Mouse (Mus musculus): ENCODE data around the gene Rab3gap2.
A peak's percentile ranks its signal among the peaks of the same experiment; 100 is the strongest.

Gene Rab3gap2

DNA sequence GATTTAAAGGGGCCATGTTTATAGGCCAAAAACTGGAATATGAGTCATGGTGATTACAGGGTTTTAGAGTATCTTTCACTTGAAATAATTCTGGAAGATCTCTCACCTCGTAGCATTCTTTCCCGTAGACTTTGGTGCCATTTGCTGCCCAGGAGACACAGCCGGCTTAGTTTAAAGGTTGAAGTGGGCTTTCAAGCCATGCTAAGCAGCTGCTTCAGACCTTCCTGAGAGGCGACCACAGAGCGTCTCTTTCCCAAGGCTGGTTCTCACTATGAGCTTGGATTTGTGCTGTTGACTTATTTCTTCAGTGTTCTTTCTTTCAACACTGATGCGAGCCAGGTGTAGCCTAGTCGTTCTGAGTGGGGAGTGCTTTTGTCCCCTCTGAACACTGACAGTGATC lies 23.8 kb downstream of the Rab3gap2 start:
- DNase-seq: no peak

DNA sequence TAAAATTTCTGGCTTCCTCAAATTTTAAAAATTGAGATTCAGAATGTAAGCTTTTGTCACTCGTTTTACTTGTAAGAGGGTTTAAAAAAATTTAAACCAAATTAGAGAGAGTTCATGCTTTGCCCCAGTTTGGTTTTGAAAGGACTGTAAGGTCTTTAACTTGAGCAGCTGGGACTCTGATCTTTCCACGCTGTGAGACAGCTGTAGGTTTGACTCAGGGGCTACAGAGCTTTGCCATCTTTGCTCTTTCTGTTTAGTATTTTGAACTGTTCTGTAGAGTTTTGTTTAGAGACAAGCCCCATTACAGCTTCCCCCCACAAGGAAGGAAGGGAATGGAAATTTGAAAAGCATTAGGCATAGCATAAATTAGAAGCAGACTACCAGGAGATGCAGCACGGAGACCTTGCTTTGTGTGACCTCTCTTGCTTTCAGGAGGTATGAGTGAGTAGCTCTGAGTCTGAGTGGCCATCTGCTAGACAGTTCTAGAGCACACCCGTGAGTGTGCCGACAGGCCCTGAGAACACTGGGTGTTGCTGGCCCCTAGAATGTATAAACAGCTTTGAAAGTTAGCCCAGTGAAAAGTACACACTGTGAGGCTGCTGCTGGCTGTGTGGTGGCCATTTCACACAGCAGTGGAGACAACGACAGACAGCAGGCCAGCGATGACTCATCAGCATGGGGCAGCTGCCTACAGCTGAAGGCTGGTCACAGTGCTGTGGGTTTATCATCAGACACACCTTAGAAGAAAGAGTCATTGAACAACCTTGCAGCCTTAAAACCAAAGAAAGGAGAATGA lies 25.7 kb downstream of the Rab3gap2 start:
- no peak for DNase-seq

GRCm38 (mm10) chr1:185235837-185236236 lies 31.9 kb downstream of the Rab3gap2 start:
- no peak for DNase-seq

DNA sequence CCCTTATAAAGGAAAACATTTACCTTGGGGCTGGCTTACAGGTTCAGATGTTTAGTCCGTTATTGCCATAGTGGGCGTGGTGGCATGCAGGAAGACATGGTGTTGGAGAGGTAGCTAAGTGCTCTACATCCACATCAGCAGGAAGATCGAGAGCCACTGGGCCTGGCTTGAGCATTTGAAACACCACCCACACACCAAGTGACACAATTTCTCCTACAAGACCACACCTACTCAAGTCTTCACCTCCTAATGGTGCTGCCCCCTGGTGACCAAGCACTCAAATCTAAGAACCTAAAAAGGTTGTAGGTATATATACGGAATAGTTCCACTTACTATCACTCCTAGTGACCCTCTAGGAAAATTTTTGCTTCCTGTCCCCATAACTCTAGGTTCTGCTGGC lies 32.6 kb downstream of the Rab3gap2 start:
- no peak for DNase-seq

GRCm38 (mm10) chr1:185243013-185243412 lies 39.1 kb downstream of the Rab3gap2 start:
- no peak for DNase-seq

DNA sequence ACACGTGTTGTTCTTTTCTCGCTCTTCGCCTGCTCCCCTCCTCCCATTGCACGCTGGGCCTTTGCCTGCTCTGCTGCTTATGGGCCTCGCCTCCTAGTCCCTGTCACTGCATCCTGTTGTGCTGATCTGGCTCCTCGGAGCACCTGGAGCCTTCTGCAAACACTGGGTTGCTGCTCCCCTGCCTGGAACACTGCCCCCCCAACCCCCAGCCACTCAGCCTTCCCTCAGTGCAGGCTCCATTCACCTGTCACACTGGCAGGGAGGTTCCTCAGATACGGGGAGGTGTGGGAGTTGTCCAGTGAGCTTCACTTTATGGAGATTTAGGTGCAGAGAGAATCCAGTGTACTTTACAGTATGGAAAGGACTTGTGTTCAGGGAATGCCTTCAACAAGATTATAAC lies 41.5 kb downstream of the Rab3gap2 start:
- no peak for DNase-seq

GRCm38 (mm10) chr1:185247429-185248085 lies 43.6 kb downstream of the Rab3gap2 start:
- no peak for DNase-seq

- DNase-seq: peak in 1 of 2 experiments; percentile 17
Observed at GRCm38 (mm10) chr1:185248728-185249127, 44.8 kb downstream of the Rab3gap2 start.

DNA sequence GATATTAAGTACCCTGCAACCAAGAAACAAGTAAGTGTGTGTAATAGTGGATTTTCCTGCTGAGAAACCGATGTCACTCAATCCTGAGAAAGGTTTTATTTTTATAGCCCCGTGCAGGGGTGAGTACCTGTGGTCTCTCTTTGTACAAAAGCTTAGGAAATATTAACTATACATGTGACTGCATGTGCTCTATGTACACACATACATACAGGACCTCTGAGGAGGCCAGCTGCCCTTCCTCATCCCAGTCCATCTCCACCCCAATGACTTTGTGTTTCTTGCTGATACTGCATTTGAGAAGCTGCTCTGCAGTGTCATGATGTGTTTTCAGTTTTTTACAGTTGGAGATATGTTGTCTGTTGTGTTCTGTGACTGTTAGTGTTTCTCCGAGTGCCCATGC lies 48.4 kb downstream of the Rab3gap2 start:
- no peak for DNase-seq

DNA sequence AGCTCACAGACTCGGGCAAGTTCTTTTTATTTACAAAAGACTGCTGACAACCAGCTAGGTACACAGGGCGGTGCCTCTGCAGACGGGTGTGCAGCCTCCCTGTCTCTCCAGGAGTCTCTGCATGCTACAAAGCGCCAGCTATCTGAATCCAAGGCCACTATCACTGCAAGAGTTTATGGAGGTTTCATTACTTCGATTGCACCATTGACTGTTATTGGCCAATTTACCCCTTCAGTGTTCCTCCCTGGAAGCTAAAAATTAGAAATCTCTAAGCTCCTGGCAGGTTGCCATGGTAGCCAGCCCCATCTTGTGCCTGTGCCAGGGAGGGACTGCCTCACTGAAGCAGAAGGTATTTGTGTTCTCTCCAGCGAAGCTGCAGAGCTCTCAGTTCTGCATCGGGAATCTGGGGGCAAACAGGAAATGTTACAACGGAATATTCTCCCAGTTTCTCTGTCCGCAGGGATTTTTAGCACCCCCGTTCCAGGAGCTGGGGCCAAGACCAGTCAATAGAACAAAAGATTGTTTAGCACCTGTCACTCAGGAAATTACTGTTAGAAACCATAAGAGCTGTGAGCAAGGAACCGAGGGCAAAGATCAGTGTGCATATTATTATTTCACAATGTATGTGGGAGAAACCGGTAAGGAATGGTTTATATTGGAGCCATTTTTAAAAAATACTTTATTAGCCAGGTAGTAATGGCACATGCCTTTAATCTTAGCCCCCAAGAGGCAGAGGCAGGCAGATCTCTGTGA lies 49.4 kb downstream of the Rab3gap2 start:
- peak in 1 of 2 experiments; percentile 16 for DNase-seq

DNA sequence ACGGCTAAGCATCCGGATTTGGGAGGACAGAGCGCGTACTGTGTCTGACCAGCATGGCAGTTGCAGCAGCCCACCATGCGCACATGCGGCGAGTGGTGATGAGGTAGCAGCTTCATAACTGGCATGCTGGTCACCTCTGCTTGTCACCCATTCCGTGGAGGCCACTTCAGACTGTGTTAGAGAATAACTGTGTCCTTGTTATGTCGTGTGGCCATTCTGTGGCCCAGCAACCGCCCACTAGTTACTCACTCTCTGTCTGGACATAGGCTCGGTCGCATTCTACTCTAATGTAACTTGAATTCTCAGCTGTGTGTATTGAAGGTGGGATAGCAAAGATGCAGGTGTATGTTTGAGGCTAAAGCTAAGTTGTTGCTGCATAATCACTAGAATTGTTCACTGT lies 51.4 kb downstream of the Rab3gap2 start:
- DNase-seq: no peak

DNA sequence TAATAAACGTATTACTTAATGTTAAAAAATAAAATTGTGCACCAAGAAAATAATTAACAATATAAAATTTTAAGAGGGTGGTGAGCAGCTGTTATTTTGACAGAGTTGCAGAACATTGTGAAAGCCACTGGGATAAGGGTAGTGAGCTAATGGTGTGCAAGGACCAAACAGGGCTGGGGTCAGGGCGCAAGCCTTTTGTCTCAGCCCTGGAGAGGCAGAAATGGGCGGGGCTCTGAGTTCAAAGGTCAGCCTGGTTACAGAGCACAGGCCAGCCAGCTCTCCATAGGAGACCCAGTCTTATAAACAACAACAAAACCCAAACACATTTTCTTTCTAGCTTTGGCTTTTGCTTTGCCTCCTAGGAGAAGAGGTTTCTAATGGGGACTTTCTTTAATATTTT lies 52.8 kb downstream of the Rab3gap2 start:
- peak; percentile 66 to 81 for DNase-seq

DNA sequence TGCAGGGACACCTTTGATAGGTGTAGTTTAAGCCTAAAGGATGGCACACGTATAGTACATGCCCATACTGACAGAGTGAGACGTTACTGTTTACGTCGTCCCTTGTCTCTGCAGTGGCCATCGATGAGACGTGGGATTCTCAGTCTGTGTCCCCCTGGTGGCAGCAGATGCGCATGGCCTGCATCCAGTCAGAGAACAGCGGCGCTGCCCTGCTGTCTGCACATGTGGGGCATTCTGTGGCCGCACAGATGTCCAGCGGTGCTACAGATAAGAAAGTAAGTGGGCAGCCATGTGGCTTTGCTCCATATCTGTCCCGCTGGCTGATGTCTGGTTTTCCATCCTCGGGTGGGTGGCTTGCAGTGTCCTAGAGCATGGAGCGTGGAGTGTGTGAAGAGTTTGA lies 58.6 kb downstream of the Rab3gap2 start:
- no peak for DNase-seq

GRCm38 (mm10) chr1:185268675-185269074 lies 64.8 kb downstream of the Rab3gap2 start:
- DNase-seq: no peak

DNA sequence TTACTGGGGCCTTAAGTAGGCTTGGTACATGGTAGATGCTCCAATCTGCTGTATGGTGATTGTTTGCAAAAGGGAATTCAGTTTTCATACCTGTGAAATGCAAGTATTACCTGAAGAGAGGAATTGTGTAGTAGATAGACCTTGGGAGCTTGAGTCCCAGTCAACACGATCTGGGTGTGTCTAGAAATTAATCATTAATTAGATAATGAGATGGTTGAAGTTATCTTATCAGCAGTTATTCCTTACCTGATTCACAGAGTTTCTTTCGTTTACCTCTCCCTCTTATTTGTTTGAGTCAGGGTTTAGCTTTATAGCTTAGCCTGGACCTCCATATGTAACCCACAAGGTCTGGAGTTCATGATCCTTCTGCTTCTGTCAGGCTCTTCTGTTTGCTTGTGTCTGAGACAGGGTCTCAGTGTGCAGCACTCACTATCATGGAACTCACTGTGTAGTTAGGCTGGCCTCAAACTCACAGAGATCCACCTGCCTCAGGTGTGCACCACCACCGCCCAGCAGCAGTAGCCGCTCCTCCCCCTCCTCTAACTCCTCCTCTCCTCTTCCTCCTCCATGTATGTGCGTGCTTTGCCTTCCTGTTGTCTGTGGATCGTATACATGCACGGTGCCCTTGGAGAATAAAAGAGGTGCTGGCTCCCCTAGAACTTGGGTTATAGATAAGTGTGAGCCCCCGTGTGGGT lies 66.6 kb downstream of the Rab3gap2 start:
- no peak for DNase-seq

DNA sequence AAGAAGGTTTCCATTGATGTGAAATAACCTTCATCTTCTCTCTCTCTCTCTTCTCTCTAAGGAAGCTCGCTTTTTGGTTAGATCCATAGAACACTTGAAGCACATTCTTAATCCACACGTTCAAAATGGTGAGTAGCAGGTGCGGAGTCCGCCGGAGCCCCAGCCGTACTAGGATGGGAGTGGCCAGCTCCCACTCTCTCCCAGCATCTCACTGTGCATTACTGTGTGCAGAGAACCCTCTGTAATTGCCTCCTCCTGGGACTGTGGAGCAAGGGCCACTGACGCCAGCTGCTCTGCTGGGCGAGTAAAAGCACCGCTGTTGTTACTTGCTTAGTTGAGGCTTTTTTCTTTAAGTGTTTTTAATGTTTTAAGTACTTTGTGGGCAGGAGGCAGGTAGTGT lies 67.5 kb downstream of the Rab3gap2 start:
- no peak for DNase-seq

DNA sequence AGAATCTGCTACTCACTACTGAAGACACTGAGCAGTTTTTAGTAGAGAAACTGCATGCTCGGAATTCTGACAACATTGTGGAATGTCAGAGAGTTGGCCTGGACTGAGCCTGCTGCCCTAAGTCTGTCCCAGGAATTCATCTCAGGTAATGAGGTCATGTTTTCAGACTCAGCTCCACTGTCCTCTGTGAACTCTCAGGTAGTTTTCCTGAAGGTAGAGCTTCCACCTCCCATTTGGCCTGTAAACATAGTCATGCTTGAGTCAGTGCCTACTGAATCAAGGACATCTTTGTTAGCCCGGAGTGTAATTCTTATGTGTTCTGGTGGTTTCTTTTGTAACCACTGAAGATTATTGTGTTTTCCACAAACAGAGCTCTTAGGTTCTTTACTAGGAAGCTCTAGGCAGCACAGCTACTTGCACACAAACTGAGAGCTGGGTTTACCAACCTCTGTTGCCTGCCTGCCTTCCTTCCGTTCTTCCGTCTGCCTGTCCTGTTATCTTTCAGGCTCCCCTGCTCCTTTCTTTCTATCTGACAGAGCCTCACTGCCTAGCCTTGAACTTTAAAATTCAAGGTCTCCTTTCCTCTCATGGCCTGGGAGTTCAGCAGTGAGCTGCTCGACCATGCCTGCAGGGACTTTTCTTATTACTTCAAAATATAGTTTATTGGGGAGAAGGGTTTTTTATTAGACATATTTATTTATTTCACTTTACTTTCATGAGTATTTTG lies 71.1 kb downstream of the Rab3gap2 start:
- DNase-seq: no peak

GRCm38 (mm10) chr1:185275976-185276375 lies 72.1 kb downstream of the Rab3gap2 start:
- DNase-seq: no peak

DNA sequence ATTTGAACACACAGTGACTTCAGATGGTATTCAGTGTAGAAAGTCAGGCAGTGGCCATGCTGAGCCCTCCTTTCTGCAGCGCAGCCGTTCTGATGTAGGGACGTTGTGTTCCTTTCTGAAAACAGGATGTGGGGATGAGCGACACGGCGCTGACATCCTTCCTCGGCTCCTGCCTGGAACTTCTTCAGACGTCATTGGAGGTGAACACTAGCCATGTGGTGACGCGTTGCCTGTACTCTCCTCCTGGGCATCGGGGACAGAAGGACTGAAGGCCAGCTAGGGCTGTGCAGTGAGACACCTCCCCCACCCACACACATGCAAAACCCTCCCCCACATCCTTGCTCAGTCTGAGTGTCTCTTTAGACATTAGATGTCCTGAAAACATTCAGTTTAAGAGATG lies 73.1 kb downstream of the Rab3gap2 start:
- DNase-seq: peak; percentile 35 to 81

DNA sequence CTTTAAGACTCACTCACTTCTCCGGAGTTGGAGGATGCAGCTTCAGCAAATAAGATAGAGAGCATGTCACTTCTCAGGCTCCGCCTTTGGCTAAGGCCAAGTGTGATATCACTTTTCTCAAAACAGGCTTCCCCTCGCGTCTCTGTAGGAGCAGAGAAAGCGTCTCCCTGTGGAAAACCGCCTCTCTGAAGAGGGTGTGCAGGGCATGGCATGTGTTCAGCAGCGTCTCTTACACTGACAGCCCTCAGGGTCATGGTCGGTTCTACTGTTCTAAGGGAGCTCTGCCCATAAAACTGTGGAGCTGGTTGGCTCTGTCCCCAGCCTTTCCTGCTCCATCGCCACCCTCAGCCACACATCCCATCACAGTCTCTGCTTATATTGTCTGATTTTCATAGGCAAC lies 75.4 kb downstream of the Rab3gap2 start:
- DNase-seq: no peak

- DNase-seq: no peak
Observed at GRCm38 (mm10) chr1:185280616-185281015, 76.7 kb downstream of the Rab3gap2 start.

- peak; percentile 65 to 80 for DNase-seq
Observed at GRCm38 (mm10) chr1:185282846-185283245, 78.9 kb downstream of the Rab3gap2 start.
